Mouse (Mus musculus): Measurements from ENCODE around the gene Borcs6.

Gene Borcs6

GRCm38 (mm10) chr11:69059357-69059974 lies at the start of gene Borcs6:
Borcs6 (plus strand) TSS chr11:69059717.
- DNase-seq: peak; percentile 97

- DNase-seq: no peak
Measured at GRCm38 (mm10) chr11:69010400-69011323, 48.9 kb upstream of the Borcs6 start.

- DNase-seq: peak; percentile 53
Measured at GRCm38 (mm10) chr11:69011445-69011844, 48.1 kb upstream of the Borcs6 start.

GRCm38 (mm10) chr11:69012071-69012601 lies 47.4 kb upstream of the Borcs6 start:
- DNase-seq: peak; percentile 92

GRCm38 (mm10) chr11:69015644-69016441 lies 43.7 kb upstream of the Borcs6 start, which contains the start of gene Ctc1:
Ctc1 (plus strand) TSS chr11:69015911.
- DNase-seq: peak; percentile 93

- no peak for DNase-seq
Measured at GRCm38 (mm10) chr11:69016755-69017154, 42.8 kb upstream of the Borcs6 start.

- no peak for DNase-seq
Measured at GRCm38 (mm10) chr11:69020691-69021090, 38.8 kb upstream of the Borcs6 start.

GRCm38 (mm10) chr11:69026562-69026961 lies 33.0 kb upstream of the Borcs6 start:
- DNase-seq: no peak

- DNase-seq: no peak
Measured at GRCm38 (mm10) chr11:69028805-69029204, 30.7 kb upstream of the Borcs6 start.

- DNase-seq: no peak
Measured at GRCm38 (mm10) chr11:69033552-69033951, 26.0 kb upstream of the Borcs6 start.

GRCm38 (mm10) chr11:69034585-69034984 lies 24.9 kb upstream of the Borcs6 start:
- DNase-seq: no peak

GRCm38 (mm10) chr11:69035411-69035810 lies 24.1 kb upstream of the Borcs6 start:
- no peak for DNase-seq

GRCm38 (mm10) chr11:69035849-69036248 lies 23.7 kb upstream of the Borcs6 start:
- peak; percentile 88 for DNase-seq

- DNase-seq: peak; percentile 90
Measured at GRCm38 (mm10) chr11:69036486-69037230, 22.9 kb upstream of the Borcs6 start.

- DNase-seq: peak; percentile 90
Measured at GRCm38 (mm10) chr11:69037231-69038061, 22.1 kb upstream of the Borcs6 start.

- DNase-seq: no peak
Measured at GRCm38 (mm10) chr11:69038173-69038572, 21.3 kb upstream of the Borcs6 start.

GRCm38 (mm10) chr11:69045531-69046394 lies 13.8 kb upstream of the Borcs6 start, which contains the start of gene Aurkb:
Aurkb (plus strand) TSS chr11:69045647.
- DNase-seq: peak; percentile 93

GRCm38 (mm10) chr11:69046395-69046774 lies 13.1 kb upstream of the Borcs6 start:
- no peak for DNase-seq

- no peak for DNase-seq
Measured at GRCm38 (mm10) chr11:69047592-69047991, 11.9 kb upstream of the Borcs6 start.

- DNase-seq: no peak
Measured at GRCm38 (mm10) chr11:69048151-69048550, 11.4 kb upstream of the Borcs6 start.

All from liver (tissue).